Mouse (Mus musculus) left cerebral cortex, postnatal 10 days (tissue): ENCODE measurements around the gene Gm5426. TPM values are rescaled to one million over a fixed set of nuclear protein-coding genes. Genes with fewer than 3 reads are reported as not detected.
"Not testable (repeated sequence)": the region's sequence is repeated elsewhere in the genome, so short reads cannot be mapped to it uniquely, and the experiment has no call there.

Source experiments
- DNase-seq, 2 experiments: peaks; one replicate each; pipeline ENCODE4 v3.0.0; 2021 to 2022; ENCODE audit warnings: low spot score in 2 of 2, mixed read lengths in 1 of 2; ENCODE audit errors: extremely low spot score in 1 of 2
- intact Hi-C: fragments of 180-260 bp; cut with DNase I; formaldehyde crosslinking; loops from one replicate; pipeline ENCODE4 v1.15.1; 2025
- total RNA-seq, 2 experiments: library from RNA; stranded (reverse); gene quantifications; 2 replicates each; pipeline ENCODE4 v1.2.3; 2021

Gene Gm5426
- total RNA-seq = not detected

DNA sequence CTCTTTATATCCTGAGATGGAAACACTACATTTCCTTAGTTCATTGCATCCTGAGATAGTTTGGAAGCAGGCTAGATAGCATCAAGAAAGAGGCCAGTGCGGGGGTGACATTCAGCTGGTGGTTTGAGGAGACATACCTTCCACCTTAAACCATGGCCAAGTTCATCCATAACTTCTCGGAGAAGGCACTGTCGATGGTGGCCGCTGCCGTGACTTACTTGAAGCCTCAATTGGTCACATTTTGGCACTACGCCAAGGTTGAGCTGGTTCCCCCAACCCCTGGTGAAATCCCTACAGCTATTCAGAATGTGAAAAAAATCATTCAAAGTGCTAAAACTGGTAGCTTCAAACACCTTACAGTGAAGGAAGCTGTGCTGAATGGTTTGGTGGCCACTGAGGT, at the start of gene Gm5426:
Gene Gm5426 (plus strand): TSS at position 153 of the 400 bp plus-strand sequence.
- DNase-seq = not testable (repeated sequence)
- intact Hi-C loops = loop anchor here (10.0 kb wide), 2 partner anchors 798 to 1558 kb away; partner anchors contain the start of gene Ccer1

DNA sequence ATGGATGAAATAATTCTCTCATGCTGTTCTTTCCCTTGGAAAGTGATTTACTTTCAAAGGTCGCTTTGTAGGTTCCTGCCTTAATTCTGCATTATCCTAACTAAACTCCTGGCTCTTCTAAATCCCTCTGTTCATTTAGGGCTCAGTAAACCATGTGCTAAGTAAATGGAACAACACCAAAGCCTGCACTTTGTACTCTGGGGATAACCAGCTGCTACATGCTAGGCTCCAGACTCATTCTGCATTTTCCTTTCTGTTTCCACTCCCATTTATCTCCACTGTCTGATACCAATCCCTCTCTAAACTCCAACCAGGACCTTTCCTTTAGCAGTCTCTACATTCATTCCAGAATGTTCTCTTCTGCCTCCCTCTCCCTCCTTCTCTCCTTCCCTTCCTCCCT, 46.7 kb upstream of the Gm5426 start:
- intact Hi-C loops = no loop called here
- DNase-seq = no peak

DNA sequence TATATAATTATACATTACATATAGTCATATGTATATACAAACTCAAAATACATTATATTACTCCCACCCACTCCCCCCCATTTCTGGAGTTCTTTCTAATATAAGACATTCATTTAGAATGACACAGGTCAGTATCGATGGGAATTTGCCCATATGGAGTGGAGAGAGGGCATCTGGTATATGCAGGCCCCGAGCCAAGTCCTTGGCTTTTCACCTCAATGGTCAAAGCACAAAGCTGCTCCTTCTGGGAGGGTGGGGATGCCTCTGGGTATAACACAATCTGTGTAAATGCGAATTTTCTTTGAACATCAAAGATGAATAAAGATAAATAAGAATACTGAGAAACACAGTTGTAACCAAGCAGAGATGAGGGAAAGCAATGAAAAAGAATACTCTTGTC, 46.0 kb upstream of the Gm5426 start:
- intact Hi-C loops = no loop called here
- no peak for DNase-seq

DNA sequence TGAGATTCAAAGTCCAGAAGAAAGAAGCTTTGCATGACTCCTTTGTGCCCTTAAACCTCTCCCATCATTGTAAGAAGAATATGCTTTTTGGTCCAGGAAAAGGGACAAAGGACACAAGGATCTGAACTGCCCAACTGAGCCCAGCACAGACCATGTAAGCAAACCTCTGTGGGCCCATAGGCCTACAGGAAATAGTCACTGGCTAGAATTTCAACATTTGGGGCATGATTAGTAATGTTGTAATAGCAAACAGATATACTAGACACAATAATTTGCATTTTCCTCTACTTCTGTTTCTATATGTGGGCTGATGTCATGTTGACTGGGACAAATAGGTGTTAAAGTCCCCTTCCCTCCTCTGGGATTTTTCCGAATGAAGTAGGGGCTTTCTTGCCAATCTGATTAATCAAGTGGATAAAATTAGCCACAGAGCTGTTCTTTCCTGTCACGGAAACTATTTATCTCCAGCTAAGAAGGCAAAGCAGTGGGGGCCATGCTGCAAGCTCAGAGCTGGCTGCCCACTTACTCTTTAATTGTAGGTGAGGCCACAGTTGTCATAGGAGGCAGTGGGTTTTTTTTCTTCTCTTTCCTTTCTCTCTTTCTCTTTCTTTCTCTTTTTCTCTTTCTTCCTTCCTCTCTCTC, 42.4 kb upstream of the Gm5426 start:
- intact Hi-C loops = no loop called here

DNA sequence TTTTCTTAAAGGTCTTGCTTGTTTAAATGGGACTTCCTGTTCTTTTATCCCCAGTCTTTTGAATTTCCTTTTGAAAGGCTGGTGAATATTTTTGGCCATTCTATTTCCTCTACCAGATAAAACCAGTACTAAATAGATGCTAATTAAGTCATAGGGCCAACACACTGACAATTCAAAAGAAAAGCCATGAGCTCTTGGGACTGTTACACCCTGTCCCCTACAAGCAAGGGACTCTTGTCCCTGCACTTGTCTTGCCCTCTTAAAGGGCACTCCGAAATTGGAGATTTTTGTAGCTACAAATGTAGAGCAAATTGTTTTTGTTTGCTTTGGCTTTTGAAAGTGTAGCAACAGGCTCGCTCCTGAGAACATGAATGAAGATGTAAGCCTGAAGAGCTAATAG, 41.8 kb upstream of the Gm5426 start:
- DNase-seq = no peak
- intact Hi-C loops = no loop called here

More for the DNA sequence above, 42.4 kb upstream of the Gm5426 start:
- DNase-seq = no peak

DNA sequence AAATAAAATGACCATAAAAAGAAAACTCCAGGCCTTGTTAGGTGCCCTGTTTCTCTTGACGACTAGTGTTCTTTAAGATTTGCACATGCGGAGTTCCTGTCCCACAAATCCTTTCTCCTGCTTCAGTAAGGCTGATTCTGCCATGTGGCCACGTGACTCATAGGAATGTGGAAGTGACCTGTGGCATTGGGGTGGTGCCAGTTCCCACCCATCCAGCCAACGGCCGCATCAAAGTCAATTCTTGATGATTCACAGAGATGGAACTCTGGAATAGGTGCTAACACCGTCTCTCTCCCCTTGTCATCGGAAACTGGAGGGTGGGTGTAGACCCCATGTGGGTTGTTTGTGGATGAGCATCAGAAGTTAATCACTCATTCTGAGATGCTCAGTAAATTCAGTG, 39.7 kb upstream of the Gm5426 start:
- no peak for DNase-seq
- intact Hi-C loops = no loop called here

DNA sequence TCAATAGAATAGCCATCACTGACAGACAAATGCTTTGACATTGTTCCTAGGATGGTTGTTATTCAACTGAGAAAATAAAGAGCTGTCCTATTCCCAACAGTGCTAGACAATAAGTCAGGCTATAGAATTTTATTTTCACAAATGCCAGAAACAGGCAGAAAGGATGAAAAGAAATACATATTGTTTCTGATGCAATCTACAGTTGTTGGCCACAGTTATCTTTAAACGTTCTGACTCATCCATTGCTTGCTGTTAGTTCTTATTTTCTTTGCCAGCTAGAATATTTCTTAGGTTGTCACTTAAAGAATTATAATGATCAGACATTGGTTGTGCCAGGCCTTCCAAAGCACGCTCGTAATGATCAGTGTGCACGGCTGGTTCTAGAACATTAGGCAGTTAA, 35.4 kb upstream of the Gm5426 start:
- DNase-seq = no peak
- intact Hi-C loops = no loop called here

DNA sequence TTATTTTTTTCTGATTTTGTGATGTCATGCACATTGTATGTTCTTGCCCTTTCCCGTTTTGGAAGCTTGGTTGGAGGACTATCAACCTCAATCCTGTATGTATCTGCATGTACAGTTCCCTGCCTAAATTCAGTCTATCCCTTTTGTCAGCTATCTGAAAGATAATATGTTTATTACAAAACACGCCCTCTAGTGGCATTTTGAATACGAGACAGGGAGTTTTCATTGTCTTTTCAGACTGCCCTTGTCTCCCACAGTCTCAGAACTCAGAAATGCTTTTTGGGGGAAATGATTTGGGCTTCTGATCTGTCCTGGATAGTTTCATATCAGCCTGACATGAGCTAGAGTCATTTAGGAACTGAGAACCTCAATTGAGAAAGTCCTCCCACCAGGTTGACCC, 32.2 kb upstream of the Gm5426 start:
- intact Hi-C loops = no loop called here
- no peak for DNase-seq

DNA sequence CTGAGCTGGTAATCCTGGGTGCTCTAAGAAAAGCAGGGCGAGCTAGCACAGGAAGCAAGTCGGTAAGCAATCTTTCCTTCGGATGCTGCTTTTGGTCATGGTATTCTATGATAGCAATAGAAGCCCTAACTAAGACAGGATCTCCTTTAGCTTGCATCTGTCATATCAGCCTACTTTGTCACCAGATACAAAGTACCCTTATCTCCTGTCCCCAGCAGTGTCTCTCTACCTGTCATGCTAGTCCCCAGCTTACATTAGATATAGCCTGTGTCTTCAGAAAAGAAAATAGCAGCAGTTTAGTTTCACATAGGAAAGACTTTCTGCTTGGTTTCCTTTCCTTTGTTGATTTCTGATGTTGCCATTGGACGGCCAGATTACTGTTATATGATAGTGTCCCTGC, 31.8 kb upstream of the Gm5426 start:
- DNase-seq = no peak
- intact Hi-C loops = no loop called here

DNA sequence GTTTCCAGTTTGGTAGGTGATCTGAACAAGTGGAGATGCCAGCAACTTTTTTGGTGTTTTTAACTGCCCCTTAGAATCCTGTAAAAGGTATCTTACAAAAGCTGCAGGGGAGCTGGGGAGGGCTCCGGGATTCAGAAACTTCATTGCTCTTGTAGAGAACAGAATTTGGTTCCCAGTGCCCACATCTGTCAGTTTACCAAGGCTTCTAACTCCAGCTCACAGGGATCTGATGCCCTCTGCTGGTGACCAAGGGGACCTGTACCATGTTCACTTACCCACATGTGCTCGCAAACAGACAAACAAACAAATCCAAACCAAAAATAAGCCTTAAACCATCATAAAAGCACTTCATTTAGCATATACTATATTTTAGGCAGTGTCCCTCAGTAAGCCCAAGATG, 31.3 kb upstream of the Gm5426 start:
- DNase-seq = no peak
- intact Hi-C loops = no loop called here

DNA sequence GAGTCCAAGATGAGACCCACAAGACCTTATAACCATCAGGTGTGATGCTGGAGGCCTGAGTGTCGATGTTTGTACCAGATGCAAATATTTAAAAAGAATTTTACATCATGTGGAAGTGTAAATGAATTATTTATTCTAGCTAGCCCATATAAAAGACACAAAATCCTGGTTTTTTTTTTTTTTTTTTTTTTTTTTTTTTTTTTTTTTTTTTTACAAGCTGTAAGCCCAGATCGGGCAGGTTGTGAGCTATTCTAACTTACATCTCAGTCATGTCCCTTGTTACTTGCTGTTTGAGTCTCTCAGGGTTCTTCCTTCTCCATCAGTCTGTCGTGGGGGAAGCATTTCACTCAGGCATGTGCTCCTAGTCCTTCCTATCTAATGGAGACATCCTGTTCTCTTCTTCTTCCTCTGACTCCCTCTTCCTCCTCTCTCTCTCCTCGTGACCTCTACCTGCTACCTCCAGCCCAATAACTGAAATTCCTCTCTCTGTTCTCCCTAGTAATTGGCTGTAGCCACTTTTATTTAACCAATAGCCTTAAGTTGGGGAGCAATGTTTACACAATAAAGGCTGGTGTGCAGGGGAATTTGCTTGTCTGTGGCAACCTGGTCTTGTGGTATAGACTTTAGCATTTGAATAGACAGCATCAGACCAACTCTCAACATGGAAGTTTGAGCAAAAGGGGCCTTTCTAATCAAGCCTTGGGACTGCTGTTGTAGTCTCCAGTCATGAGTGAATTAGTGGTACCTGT, 29.3 kb upstream of the Gm5426 start:
- DNase-seq = no peak
- intact Hi-C loops = no loop called here

DNA sequence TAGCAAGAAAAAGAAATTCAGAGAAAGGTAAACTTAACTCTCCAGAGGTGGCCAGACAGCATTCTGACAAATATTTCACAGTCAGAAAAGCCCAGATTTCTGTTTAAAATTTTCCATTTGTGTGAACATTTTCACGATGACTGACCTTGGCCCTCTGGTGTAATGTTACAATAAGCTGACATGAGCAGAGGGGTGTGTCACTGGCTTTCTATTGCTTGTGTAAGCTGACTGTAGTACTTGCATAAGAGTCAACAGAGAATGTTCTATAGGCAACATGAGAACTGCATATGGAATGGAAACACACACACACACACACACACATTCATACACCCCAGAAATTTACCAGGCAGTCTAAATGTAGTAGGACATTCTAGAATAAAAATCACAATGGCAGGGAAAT, 28.6 kb upstream of the Gm5426 start:
- intact Hi-C loops = no loop called here
- no peak for DNase-seq

DNA sequence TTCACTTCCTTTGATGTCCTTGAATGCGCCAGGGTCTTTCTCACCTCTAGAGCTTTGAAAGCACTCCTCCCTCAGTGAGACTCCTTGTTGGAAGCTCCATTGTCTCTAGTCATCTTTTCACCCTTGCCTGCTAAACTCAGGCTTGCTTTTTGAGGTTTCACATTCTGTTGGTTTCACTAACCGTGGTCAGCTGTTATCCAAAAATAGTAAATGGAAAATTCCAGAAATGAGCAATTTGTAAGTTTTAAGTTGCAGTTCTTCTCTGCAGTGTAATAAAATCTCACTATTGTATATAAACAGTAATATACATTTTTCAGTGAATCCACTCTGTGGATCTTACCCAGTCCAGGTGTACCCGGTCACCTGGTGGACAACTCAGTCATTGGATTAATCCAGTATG, 21.1 kb upstream of the Gm5426 start:
- DNase-seq = no peak
- intact Hi-C loops = no loop called here

DNA sequence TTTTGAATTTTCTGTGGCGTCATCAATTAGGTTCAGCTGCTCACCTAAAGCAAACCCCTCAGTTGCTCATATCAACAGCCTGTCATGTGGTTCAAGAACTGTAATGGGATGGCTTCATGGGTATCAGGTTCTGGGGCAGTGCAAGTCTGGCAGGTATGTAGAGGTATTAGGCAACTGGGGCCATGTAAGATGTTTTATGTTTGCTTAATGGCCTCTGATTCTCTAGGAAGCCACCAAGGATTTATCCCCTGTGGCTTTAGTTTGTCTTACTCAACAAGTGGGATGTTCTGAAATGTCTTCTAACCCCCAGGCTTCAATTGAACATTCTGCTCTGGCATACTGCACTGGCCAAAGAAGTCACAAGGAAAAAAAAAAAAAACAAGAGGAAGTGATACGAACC, 15.6 kb upstream of the Gm5426 start:
- intact Hi-C loops = loop anchor here (10.0 kb wide), 1 partner anchor 494 kb away; the partner anchor contains the start of gene Btg1
- DNase-seq = no peak

DNA sequence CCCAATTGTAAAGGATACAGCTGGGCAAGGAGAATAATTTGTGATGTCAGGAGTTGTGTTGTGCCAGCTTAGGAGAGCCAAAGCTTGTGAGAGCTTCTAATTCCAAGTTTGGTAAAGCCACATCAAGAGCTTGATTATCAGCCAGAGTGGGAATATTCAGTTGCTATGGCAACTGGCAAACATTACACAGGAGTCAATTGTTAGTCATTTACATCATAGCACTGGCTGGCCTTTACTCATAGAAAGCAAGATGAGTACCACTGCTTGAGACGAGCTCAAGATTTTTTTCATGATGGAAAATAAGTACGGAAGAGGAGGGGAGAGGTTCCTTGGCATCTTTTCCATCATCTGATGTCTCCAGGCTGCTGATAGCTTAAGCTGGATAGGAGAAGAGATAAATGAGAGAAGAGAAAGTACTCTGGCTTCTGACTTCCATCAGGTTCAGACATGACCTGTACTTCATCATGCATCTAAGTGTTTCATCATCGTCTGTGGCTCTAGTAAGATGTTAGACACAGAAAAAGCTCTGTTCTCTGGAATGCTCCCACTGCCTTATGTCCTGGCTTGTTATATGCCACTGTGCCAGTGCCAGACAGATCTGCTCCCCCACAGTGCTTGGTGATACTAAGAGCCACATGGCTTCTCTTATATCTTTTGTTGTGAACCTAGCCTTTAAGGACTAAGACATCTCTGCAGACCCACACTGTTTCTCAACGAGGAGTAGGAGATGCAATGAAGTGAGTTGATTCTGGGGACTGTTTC, 15.0 kb upstream of the Gm5426 start:
- intact Hi-C loops = loop anchor here (10.0 kb wide), 1 partner anchor 493 kb away; the partner anchor contains the start of gene Btg1
- no peak for DNase-seq

DNA sequence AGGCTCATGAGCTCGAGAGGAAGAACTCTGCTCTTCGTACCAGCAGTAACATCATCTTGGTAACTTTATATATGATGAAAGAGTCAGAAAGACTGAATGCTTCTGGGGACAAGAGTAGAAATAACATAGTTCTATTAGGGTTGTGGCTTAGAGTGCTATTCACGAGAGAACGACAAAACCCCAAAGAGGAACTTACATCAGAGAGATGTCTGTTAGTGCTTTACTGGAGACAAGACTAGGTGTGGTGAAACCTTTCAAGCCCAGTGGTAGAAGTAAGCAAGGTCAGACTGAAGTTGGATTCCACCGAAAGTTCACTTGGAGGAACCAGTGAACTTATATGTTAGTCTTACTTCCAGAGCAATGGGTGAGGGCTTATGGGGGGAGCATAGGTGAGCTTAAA, 12.5 kb upstream of the Gm5426 start:
- intact Hi-C loops = loop anchor here (10.0 kb wide), 1 partner anchor 491 kb away; the partner anchor contains the start of gene Btg1
- DNase-seq = no peak

DNA sequence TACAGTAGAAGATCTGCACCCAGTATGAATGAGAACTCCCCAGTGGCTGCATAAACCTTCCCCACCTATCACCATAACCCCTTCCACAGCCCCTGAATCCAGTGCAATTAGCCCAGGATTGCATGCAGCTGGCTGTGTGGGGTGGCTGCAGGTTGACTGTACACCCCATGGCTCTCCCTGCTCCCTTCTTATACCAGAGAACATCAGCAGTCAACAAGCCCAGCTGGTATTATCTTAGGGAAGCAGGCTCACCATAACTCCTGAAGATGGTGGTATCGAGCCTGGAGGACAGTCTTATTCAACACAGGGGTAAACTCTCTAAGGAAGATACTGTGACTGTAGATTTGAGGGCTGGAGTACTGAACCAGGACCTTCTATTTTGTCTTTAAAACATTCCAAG, 12.1 kb upstream of the Gm5426 start:
- no peak for DNase-seq
- intact Hi-C loops = loop anchor here (10.0 kb wide), 1 partner anchor 491 kb away; the partner anchor contains the start of gene Btg1

DNA sequence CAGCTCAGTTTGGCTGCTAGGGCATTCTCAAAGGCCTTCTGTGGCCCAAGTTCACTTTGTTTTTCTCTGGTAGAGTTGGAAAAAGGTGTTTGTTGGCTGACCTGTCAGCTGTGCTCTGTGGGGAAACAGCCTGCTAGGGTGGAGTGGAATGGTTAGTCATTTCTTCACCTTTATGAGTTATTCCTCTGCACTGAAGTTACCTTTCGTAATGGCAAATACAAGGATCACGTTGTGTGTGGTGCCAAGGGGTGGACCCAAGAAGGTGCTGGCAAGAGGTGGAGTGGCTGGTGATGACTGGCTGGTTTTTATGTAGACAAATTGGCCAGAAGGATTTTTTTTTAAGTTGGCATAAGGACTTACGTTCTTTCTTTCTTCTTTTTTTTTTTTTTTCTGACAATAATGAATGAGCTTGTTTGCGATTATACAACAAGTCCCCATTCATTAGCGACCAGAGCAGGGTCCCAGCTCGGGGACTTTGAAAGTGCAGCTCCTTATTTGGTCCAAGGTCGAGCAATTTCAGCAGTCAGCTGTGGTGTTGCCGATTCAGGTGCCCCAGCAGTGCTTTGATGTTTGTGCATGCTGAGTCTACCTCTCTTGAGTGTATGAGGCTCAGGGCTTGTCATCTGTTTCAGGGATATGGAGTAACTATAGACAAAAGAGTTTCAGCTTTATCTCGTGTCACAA, 10.5 kb upstream of the Gm5426 start:
- intact Hi-C loops = loop anchor here (10.0 kb wide), 1 partner anchor 489 kb away; the partner anchor contains the start of gene Btg1
- no peak for DNase-seq

DNA sequence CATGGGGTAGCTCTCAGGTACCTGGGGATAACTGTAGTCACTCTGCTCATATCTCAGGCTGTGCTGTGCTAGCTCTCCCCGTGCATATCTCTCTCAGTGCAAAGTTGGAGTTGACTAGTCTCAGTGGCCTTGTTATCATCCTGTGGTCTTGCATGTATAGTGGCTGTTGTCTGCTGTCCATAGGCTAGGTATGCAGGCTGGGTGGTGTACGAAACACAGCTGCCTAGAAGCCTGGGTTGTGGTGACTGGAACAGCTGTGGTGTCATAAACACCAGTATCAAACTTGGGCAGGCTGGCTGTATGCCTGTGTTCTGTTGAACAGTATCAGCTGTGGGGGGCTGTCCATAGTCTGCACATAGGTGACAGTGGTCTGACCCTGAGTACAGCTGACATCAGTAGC, 7.2 kb upstream of the Gm5426 start:
- intact Hi-C loops = loop anchor here (10.0 kb wide), 1 partner anchor 486 kb away; the partner anchor contains the start of gene Btg1
- DNase-seq = no peak
